ENCODE assay signal across 10 mouse cellular contexts in the genomic region with DNA sequence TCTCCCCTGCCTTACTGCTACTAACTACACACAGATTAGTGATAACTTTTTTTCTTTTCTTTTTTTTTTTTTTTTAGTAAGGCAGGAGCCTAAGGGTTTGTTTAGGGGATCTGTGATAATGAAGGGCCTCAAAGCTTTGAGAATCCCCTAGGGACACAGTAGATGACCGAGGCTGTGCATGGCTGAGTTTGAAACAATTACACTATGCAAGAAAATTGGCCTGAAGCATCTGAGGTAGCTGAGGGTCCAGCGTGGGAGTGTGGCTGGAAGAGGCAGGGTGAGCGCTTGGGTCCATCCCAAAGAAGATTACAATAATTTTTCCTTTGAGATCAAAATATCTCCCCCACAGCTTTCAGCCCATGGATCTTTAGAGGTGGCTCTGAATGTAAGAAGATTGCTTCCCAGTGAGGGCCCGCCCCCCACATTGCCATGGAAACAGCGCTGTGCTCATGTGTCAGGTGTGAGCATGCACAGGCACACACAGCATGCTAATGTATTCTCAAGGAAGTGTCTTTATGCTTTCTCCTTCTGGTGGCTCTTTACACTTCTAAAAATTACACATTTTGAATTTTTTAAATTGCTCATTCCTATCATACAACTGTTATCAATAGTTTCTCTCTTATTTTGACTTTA. TPM values are rescaled to one million over a fixed set of nuclear protein-coding genes. Genes with fewer than 3 reads are reported as not detected.
DNase-seq lines count a peak whose midpoint lies in the region; ATAC-seq and TF ChIP-seq lines count a peak whose summit lies in the region.
"Had no signal": no experiment of that assay in that cellular context is flagged by ENCODE, and none has a peak within 500 bp of the region (broad histone marks: within the 10 kb centered on the region; RNA-seq: fewer than 3 reads in every experiment).

No protein-coding gene starts in this region.

- no peaks in the 10 kb centered on the region for H3K27me3 ChIP-seq in embryonic facial prominence, embryonic 14.5 days (replicated peaks; ENCODE audit: control insufficient read depth, insufficient read depth, low read length)
- H3K27me3 ChIP-seq: liver, embryonic 15.5 days; Patski had no signal

- H3K4me2 ChIP-seq in embryonic facial prominence, embryonic 14.5 days (ENCODE audit: low read depth, low read length) = no peak overlapping the region
- H3K4me2 ChIP-seq: liver, embryonic 15.5 days had no signal

- no peaks in the 10 kb centered on the region for H3K36me3 ChIP-seq in embryonic facial prominence, embryonic 14.5 days (ENCODE audit: control insufficient read depth, insufficient read depth, low read length)
- H3K36me3 ChIP-seq: liver, embryonic 15.5 days had no signal

- ATAC-seq in embryonic facial prominence, embryonic 14.5 days (ENCODE audit: low read depth) = no peak; the same call in 1 of the 2 replicates
- ATAC-seq: Patski had no signal

- DNase-seq in embryonic facial prominence, embryonic 14.5 days (ENCODE audit: low spot score) = peak; percentile 70
- DNase-seq in frontal cortex, postnatal 36 days (ENCODE audit: low spot score in 2 of 2) = peak; percentile 73 to 85
- peak; percentile 82 to 92 for DNase-seq in left cerebral cortex, postnatal 14 days (ENCODE audit: low spot score in 2 of 2)
- DNase-seq in right cerebral cortex, postnatal 4 days = peak; percentile 73
- no peak for DNase-seq in adrenal gland, adult (ENCODE audit: inconsistent age in 2 of 2, low spot score in 1 of 2)
- no peak for DNase-seq in gastrocnemius, postnatal 14 days
- no peak for DNase-seq in gastrocnemius, adult 2 months
- no peak for DNase-seq in lung, adult 2 months

- H3K9ac ChIP-seq in embryonic facial prominence, embryonic 14.5 days (ENCODE audit: low read depth, low read length) = no peak overlapping the region
- H3K9ac ChIP-seq: liver, embryonic 15.5 days had no signal

- WGBS in embryonic facial prominence, embryonic 14.5 days = 51% methylated on average over 5 of the region's 5 CpGs
- WGBS in lung, adult 2 months = 84% methylated on average over 5 of the region's 5 CpGs

- no peak for TF ChIP-seq POLR2A in lung, adult 2 months (IDR thresholded peaks at IDR 0.05; ENCODE audit: borderline replicate concordance, extremely low read depth, low read depth, low read length)

- no peaks in the 10 kb centered on the region for H3K9me3 ChIP-seq in embryonic facial prominence, embryonic 14.5 days (ENCODE audit: control insufficient read depth, low read length)
- H3K9me3 ChIP-seq: liver, embryonic 15.5 days had no signal

- no peak overlapping the region for H3K4me3 ChIP-seq in embryonic facial prominence, embryonic 14.5 days (ENCODE audit: low read depth, low read length)
- H3K4me3 ChIP-seq in gastrocnemius, adult 2 months = no peak overlapping the region
- H3K4me3 ChIP-seq in lung, adult 2 months (replicated peaks; ENCODE audit: extremely low read depth, low read depth, low read length) = no peak overlapping the region
- H3K4me3 ChIP-seq: liver, embryonic 15.5 days had no signal

- no peak overlapping the region for H3K27ac ChIP-seq in embryonic facial prominence, embryonic 14.5 days (replicated peaks; ENCODE audit: low read depth, low read length)
- H3K27ac ChIP-seq in gastrocnemius, adult 2 months = no peak overlapping the region
- H3K27ac ChIP-seq: liver, embryonic 15.5 days had no signal

- intact Hi-C loops in left cerebral cortex, postnatal 14 days (cut with DNase I) = no loop called here
- intact Hi-C loops in gastrocnemius, postnatal 14 days (cut with DNase I; ENCODE audit: low total_unique reads) = no loop called here
- intact Hi-C loops in gastrocnemius, adult 2 months (cut with DNase I) = no loop called here

- TF ChIP-seq CTCF in gastrocnemius, adult 2 months (IDR thresholded peaks at IDR 0.05) = no peak
- TF ChIP-seq CTCF in lung, adult 2 months (IDR thresholded peaks at IDR 0.05; ENCODE audit: insufficient read depth, low read length) = no peak

- H3K4me1 ChIP-seq in embryonic facial prominence, embryonic 14.5 days (ENCODE audit: control insufficient read depth, insufficient read depth, low read length) = no peaks in the 10 kb centered on the region
- no peaks in the 10 kb centered on the region for H3K4me1 ChIP-seq in lung, adult 2 months (ENCODE audit: control insufficient read depth, insufficient read depth, low read length)

RNA-seq across cellular contexts. Expression of gene Znrf2, which starts 31.5 kb away (rescaled TPM):
- 4.9 and 5.1 TPM in 2 replicates for polyA plus RNA-seq in embryonic facial prominence, embryonic 14.5 days (2014; fragmentation: Nextera tagmentation; extraction: Ambion mirVana)
- 10 to 100 TPM; 19.4 to 21.8 TPM for total RNA-seq in left cerebral cortex, postnatal 14 days (2021)
- 1 to 10 TPM; 8.1 to 9.6 TPM for total RNA-seq in gastrocnemius, postnatal 14 days (2021)
- 10 to 100 TPM; 12.6 to 14.9 TPM for total RNA-seq in gastrocnemius, adult 2 months (2021)
- polyA plus RNA-seq in lung, adult 2 months (2012; rRNA removed) = 6.9 and 8.3 TPM in 2 replicates

Comparison
In these comparisons a context has a peak if more than half of its experiments do, and no peak if none do; other contexts are left out.
1. DNase-seq: peak in embryonic facial prominence, embryonic 14.5 days (single experiment), frontal cortex, postnatal 36 days (2 of 2), left cerebral cortex, postnatal 14 days (2 of 2) and right cerebral cortex, postnatal 4 days (single experiment); none in adrenal gland, adult (0 of 2), gastrocnemius, postnatal 14 days (single experiment), gastrocnemius, adult 2 months (single experiment) and lung, adult 2 months (single experiment).